Mouse (Mus musculus) urinary bladder, postnatal 14 days (tissue): ENCODE measurements around the gene Gm11938.

Source experiments
- DNase-seq: peaks from one replicate; pipeline ENCODE4 v3.0.0; 2021; ENCODE audit warnings: low spot score

Gene Gm11938

GRCm38 (mm10) chr11:99573164-99573563, 29.9 kb downstream of the Gm11938 start:
- DNase-seq: no peak

DNA sequence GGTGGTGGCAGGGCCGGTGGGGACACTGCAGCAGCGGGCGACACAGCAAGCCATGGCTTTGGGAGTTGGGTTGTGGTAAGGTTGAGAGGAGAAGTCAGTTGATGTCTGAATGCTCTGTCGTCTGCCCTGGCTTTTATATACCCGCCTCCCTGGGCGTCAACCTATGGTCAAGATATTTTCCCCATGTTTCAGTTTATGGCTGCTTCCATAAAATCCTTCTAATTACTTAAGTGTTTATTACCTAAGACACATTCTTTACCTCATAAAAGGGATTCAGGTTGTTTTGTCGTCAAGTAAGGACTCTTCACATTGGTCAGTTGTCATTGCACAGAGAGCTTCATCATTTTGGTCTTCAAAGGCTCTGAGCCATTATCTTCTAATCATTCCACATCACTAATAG, 36.6 kb downstream of the Gm11938 start, which contains the start of gene Krtap3-1:
TSS of gene Krtap3-1 (minus strand) at position 101 of the 400 bp plus-strand sequence.
- no peak for DNase-seq

DNA sequence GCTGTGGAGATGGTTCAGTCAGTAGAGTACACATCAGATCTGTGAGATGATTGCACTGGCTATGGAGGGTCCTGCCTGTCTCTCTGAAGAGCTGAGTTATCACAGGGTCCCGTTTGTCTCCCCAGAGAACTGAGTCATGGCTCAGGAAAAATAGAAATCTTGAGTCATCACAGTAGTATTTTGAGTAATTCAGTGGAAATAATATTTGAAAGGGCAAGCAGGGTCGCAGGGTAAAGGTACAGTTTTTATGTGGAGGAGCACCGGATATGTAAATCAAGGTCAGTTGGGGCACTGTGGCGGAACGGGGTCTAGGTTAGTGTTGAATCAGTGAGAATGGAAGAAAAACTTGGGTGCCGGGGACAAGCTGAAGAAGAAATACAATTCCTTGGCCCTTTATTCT, 40.5 kb downstream of the Gm11938 start:
- DNase-seq: no peak

DNA sequence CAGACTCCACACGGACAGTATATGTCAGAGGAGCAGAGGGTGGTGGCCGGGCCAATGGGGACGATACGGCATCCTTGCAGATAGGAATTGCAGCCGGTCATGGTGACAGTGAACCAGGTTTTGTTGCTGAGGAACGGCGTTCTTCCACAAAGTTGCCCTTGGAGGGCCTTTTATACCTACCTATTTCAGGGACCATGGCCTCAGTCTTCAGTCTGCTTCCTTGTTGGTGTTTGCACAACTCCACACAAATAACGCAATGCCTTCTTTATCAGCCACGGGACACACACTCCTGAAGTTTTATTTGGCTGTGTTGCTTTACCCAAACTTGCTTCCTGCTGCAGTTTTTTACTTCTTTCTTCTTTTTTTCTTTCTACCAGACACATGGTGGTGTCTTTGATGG, 43.7 kb downstream of the Gm11938 start, which contains the start of gene Gm11939:
TSS of gene Gm11939 (minus strand) at position 101 of the 400 bp plus-strand sequence.
- DNase-seq: no peak

DNA sequence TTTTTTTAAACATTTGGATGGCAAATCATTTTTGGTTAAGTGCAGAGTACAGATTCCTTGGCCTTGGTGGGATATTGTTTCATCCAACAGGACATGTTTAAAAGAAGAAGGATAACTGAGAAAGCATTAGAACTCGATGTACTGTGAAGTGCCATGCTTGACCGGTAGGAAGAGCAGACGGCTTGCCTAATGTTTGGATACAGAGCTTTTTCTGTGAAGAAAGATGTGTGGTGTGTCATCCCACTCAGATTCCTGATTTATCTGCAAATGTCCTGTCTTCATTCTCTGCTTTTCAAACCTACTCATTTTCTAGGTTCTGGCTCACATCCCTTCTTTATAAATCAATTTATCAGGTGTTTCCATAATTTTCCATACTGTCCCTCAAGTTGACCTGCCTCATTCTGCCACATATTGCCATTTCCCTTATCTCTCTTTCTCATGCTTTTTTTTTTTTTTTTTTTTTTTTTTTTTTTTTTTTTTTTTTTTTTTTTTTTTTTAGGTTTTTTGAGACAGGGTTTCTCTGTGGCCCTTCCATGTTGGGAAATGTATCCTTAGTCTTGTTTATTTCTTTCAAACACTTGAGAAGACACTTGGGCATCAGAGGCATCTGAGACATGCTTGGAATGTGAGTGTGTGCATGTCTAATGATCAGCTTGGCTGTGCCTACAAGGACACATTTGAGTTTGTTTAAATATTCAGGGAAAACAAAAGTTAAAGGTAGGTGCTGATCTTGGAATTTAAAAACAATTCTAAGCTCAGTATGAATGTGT, 44.9 kb downstream of the Gm11938 start:
- DNase-seq: no peak

DNA sequence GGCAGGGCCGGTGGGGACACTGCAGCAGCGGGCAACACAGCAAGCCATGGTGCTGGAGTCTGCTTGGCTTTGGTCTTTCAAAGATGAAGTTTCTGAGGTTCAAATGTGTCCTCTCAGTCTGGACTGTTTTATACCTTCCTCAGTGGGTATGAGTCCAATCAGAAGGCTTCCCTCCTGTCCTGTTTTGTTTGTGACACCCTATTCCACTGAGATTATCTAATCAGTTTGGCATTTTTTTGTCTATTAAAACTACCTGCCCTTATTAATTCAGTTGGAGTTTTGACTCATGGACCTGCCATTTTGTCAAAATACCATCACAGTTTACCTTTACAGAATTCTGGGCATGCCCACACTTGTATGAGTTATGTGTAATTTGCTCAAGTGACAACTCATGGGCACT, 46.4 kb downstream of the Gm11938 start, which contains the start of gene Krtap3-2:
TSS of gene Krtap3-2 (minus strand) at position 101 of the 400 bp plus-strand sequence.
- DNase-seq: no peak

GRCm38 (mm10) chr11:99556195-99556594, 46.9 kb downstream of the Gm11938 start:
- no peak for DNase-seq
